Mouse (Mus musculus) monocyte, adult 5-6 weeks (primary cell): ENCODE measurements around the gene Ptcd2. TPM values are rescaled to one million over a fixed set of nuclear protein-coding genes. Genes with fewer than 3 reads are reported as not detected.

Source experiments
- ATAC-seq: fragments of 153-309, 156-312 bp; replicated peaks from 2 replicates; pipeline ENCODE4 v1.8.0; 2017; ENCODE audit warnings: mild to moderate bottlenecking; ENCODE audit not compliant: low TSS enrichment, insufficient number of reproducible peaks, severe bottlenecking, poor library complexity, low FRiP score
- total RNA-seq: library from RNA; stranded (forward); fragments of 200-1000, 200-491, 200-594 nt; gene quantifications from 3 replicates; pipeline ENCODE4 v1.2.3, GENCODE M21; 2017

The Ptcd2 gene
- 43.9 to 53.5 TPM (median 48.0 TPM) in 3 replicates for total RNA-seq

DNA sequence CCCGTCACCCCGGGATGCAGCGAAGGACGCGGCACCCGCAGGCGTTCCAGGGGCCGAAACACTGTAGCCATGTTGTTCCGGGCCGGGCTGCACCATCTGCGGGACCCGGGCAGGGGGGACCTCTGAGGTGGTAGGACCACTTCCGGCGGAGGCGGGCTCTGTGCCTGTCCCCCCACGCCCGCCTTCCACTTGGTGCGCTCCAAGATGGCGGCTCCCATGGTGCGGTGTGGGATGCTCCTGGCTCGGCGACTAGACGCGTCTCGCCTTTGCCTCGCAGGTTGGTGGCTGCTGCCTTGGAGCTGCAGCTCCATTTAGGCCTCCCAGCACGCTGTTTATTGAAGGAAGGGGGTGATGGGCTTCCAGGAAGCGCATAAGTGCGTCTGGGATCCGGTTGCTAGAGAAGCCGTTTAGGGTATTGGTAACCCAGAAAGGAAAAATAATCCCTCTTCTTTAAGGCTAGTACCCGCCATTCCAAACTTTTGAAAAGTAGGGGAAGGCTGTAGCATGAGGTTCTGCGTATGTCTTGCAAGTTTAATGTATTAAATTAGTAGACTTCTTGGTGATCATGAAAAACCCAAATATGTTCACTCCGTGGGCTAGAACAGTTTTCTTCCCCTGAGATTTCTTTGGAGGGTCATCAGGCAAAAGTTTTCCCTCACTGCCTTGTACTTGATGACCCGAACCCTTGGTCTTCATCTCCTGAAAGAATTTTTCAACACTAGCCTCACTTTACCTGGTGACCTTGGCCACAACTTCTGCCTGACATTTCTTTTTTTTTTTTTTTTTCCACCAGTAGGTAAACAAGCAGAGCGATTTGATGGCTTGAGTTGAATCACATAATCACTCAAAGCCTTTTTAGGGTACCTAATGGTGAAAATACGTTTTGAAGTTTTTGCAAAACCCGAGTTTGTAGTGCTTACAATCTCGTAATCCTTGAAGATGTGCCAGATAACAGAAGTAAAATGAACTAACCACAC is at the start of gene Ptcd2, which contains the start of gene Mrps27:
TSS of gene Ptcd2 (minus strand) at position 107 of the 977 bp plus-strand sequence.
TSS of gene Mrps27 (plus strand) at position 188 of the 977 bp plus-strand sequence.
- ATAC-seq, result peak; percentile 98

DNA sequence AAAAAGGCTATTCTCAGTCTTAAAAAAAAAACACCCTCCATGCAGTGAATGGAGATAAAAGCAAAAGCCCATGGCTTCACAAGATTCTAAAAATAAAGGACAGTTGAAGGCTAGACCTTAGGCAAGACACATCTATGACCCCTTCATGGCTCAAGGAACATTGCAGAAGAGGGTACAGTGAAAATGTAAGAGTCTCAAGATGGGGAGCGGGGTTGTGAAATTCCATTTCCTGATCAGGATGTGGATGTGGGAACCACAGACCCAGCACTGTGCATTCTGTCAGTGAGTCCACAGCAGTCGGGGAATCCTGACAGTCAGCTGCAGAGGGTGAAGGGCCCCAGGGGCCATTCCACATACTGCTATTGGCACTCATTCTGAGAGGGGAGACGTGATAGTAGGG is 48.6 kb upstream of the Ptcd2 start:
- ATAC-seq, result no peak

DNA sequence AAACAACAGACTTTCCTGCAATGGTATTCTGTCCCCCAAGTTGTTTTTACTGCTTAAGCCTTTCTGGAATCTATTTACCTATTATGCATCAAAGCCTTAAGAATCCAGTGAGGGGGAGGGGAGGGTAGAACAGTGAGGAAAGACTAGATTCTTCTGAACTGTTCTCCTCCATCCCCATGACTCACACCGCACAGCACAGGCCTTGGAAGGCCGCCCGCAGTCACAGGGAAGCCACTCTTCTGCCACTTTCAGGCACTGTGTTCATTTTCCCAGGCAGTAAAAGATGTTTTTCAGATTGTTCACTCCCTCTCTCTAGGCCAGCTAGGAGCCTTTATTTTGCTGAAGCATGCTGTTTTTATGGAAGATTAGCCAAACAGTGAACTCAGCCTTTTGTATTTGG is 46.9 kb upstream of the Ptcd2 start:
- no peak for ATAC-seq

DNA sequence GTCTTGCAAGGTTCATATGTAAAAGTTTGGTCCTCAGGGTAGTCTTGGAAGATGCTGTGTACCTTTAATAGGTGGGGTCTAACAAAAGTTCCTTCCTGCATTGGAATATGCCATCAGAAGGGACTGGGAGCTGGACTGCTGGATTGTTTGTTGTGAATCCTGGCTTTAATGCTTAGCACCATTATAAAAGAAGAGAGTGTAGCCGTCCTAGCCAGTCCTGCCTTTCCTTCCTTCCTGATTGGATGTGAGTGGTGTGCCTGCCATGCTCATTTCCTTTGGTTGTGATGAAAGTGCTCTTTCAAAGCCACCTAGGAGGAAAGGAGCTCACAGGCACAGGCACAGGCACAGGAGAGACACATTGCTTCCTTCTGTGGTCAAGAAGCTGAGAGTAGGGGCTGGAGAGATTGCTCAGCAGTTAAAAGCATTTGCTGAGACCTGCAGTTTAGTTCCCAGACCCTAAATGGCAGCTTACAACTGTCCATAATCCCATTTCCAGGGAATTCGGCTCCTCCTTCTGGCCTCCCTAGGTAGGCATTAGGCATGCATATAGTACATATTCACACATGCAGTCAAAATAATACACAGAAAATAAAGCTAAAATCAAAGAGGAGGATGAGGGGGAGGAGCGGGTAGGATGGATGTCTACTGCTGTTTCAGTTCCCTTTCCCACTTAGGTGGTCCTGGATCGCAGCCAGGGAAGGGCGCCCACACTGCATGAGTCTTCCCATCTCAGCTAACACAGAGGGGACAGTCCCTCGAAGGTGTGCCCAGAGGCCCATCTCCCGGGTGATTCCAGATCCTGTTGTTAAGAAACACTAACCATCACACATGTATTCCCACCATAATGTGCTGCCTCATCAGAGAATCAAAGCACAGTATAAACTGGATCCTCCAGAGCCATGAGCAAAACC is 43.7 kb upstream of the Ptcd2 start:
- ATAC-seq, result no peak

DNA sequence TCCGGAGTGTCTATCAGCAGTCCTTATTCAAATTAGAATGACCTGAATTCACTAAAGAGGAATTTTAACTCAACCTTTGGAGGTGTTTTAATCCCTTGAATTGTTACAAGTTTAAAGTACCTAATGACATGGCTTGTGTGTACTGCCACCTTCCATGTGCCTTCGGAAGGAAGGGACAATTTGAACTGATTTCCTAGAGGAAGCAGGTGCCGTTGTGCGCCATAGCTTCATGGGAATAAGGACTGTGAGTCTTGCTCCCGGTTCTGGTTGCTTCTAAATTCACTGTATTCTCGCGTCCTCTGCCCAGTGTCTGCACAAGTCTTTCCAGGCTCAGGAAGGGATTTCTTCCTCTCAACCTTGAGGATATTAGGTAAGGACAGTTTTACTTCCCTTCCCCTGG is 41.8 kb upstream of the Ptcd2 start:
- no peak for ATAC-seq

DNA sequence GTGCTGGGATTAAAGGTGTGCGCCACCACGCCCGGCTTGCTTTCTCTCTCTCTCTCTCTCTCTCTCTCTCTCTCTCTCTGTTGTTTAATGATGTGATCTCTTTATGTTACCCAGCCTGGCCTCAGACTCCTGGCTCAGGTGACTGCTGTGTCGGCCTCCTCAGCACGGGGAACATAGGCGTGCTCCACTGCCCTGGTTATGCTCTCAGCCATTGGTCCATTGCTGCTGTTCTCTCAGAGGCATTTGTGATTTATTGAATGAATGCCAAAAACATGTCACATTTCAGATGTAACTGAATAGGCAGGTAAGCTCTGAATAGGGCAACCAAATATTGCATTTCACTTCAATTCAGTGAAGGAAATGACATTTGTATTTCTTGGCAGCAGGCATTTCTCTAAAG is 41.4 kb upstream of the Ptcd2 start:
- ATAC-seq, result no peak

DNA sequence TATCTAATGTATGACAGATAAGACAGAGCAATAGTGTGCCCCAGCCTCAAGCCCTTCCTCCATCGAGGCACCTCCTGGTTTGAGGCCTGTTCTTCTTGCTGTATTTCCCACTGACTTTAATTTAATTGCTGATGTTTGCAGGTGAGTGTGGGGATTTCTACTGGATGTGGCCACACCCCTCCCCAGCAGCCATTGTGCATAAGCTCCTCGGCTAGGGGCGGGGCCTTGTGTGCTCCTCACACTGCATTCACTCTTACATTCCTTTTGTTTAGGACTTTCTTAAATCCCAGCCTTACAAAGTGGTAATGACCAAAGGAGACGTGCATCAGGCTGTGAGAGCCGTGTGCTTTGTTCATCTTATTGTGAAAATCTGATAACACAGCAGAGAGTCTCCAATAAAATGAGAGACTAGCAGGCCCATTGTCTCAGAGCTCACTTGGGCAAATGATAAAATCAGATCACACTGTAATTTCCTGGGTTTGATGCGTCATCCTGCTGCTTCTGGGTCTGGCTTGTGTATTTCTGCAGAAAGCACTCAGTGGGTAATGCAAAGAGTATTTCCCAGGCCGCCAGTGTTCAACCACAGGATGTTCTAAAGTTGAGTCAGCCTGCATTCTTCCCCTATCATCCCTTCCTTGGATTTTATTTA is 40.2 kb upstream of the Ptcd2 start:
- no peak for ATAC-seq

DNA sequence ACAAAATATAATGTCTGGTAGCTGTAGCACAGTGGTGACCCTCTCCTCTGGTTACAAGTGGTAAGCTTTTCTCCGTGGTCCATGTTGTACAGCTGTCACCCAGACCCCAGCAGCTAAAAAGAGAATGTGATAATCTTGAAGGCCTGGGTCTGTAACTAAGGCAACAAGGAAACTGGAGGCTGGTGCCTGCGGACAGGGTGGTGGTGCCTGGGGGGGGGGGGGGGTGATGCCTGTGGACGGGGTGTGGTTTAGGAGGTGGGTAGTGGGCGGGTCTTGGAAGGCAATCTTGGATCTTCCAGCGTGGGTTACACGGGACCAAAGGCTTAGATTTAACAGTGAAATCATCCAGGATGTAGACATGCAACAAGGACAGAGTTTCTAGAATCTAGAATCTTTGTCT is 37.9 kb upstream of the Ptcd2 start:
- ATAC-seq, result no peak

DNA sequence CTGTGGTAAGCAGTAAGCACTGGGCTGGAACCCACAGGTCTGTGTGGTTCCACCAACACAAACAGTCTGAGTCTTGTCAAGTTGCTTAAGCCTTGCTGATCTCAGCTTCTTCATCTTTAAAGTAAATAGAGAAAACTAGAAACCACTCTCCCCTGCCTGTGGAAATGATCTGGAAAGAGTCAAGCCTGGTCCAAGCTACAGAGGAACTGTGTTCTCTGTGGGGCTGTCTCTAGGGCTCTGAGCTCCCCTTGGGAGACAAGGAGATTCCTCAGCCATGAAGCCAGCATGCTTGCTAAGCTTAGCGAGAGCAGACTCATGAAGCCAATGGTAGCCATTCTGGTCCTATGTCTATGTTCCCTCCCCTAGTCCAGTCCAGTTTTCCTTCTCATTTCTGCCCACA is 33.7 kb upstream of the Ptcd2 start:
- ATAC-seq, result no peak

DNA sequence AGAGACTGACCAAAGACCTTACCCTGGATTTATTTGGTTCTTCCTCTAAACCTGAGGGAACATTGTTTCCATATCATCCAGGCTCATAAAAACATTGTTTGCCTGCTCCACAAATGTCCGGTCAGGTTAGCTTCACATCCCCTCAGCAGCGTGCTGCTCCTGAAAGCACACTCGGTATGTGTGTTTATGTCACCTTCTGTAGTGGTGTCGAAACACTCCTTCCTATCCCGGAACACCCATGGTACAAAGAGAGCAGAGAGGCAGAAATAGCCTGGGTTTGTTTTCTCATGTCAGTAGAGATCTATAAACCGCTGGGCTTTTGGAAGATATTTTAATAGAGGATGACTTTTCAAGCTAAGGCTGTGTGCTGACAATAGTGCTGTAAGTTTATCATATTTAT is 32.5 kb upstream of the Ptcd2 start:
- ATAC-seq, result no peak

DNA sequence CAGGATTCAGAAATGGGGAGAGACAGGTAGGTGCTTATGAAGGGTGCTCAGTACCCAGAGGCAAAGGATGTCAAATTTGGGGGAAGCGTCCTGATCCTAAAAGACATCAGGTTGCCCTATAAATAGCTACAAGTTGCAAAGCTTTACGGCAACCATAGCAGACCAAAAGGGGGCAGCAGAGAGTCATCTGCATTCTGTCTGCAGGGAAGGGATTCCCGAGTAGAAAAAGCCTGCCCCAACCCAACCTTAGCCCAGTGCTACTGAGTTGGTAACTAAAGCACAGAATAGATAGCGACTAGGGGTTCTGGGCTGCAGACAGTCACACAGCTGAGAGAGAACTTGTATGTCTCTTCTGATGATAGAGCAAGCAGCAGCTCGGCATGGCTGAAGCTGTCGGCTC is 31.0 kb upstream of the Ptcd2 start:
- ATAC-seq, result 0 out of 2 replicates have a peak, but pooled peaks have one; percentile 50

DNA sequence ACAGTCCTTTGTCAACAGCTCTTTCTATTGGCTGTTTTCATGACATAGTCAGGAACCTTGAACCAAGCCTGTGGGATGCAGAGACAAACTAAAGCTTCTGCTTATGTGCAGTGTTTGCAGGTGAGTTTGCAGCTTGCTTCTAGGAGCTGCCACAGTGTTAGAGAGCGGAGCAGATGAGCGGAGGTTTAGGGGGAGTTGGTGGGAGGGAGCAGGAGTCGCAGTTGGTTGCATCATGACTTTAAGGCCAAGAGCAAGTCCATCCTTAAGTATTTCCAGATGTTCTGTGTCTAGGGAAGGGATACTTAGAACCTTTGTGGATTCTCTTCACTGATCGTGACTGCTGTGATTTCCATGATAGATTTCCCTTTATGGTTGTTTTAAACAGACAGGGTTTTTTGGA is 29.7 kb upstream of the Ptcd2 start:
- no peak for ATAC-seq

DNA sequence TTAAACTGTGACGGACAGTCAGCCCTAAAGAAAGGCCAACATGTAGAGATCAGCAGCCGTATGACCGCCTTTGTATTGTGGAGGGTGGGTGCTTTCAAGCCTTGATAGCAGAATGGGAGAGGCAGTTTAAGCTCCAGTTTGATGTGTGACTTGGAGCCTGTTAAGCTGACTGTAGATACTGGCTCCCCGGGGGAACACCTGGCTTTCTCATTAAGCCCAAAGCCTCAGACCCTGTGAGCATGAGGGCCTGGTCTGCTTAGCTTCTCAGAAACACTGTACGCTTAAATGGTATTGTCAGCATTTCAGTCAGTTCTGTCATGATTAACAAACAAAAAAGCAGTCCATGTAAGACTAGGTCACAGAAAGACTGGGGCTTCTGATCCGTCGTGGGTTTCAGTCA is 29.2 kb upstream of the Ptcd2 start:
- no peak for ATAC-seq

DNA sequence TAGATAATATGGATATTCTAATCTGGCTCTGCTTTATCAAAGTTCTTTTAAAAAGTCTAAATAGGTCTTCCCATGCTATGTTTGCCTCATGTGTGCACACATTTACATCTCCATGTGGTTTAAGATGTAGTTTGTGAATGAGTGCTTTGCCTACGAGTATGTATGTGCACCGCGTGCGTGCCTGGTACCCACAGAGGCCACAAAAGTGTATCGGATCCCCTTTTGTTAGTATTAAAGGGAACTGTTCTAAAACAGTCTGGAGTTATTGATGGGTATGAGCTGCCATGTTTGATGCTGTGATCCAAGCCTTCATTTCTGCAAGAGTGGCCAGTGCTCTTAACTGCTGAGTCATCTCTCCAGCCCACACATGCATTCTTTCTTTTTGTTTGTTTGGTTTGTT is 26.8 kb upstream of the Ptcd2 start:
- no peak for ATAC-seq

DNA sequence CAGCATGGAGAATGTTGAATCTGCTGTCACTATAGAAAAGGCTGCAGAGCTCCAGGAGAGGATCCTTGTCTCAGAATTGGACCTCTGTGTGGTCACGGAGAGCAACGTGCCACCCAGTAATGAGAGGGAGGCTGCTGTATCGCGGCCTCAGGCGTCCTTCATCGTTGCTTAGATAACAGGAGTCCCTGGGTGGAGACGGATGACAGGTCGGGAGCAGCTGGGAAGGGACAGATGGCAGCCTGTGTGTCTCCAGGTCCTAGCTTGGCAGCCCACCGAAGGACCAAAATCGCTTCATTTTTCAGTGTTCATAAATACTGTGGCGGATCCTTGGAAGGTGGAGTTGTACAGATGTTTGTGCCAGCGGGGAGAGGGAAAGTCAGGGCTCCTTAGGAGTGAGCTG is 24.6 kb upstream of the Ptcd2 start:
- no peak for ATAC-seq

DNA sequence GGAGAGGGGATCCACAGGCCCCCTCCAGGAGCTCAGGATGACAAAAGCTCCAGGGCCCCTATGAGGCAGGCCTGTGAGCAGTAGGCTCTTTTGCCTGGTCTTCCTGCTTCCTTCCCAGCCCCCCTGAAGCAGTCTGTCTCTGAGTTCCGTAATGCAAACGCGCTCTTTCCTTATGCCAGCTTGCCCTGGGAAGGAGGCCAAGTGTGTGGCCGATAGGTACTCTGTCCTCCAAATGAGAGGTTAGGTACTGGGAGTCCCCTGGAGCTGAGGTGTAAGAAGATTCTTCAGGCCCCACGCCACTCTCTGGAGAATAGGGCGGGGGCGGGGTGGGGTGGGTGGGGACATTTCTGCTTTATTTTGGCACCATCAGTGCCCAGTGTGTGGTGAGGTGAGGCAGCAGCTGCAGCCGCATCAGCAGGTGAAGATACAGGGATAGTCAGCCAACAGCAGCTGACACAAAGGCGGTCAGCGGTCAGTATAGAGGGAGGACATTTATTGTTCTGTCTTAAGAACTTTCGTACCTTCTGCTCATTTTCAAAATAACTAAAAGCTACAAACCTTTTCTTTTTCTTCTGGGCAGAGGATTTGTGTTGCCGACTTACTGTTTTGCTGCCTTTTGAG is 23.2 kb upstream of the Ptcd2 start:
- ATAC-seq, result no peak

DNA sequence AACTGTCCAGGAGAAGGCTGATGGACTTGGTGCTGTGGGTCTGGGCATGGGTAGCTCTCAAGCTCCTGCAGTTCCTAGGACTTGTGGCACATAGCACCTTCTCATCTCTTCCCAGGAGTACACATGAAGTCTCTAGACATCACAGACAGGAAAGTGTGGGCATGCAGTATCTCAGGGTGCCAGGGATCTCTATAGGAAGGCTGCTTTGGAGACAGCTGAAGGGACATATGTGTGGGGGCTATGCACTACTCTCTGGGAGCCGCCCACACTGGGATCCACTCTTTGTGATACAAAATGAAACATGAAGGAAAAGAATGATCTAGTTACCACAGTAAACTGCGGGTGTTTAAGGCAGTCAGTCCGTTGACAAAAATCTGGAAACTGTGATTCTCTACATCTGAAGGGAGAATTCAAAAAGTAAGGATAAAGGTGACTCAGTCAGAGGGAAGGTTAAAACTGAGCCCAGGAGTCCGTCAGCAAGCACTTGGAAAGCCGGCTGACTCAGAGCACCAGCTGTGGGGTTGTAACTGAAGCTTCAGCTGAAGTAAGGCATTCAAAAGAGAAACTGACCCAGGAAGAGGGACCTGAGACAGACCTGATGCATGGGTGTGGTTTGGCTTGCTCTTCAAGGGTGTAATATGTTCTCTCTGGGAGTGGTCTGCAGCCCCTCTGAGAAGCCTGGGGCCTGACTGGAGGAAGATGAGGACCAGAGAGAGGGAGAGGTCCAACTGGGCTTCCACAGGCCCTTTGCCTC is 22.1 kb upstream of the Ptcd2 start:
- ATAC-seq, result no peak

DNA sequence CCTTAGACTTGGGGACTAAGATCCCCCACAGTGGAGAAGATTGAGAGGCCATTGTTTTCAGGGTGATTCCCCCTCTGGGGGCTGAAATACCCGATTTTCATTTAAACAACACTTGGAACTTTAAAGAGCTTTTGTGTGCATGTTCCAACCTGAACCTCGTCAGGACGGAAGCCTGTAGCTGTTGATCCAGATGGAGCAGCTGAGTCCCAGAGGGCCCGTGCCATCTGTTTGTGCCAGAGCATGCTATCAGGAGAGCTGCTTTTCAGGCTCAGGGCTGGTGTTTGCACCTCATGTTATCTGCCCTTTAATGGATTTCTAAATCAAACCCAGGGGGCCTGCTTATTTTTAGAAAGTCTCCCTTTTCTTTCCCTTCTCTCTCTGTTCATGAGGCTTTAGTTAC is 19.4 kb upstream of the Ptcd2 start:
- ATAC-seq, result no peak
